Mouse (Mus musculus) hindbrain, embryonic 13.5 days (tissue): ENCODE data around the gene Frs2. TPM values are rescaled to one million over a fixed set of nuclear protein-coding genes. Genes with fewer than 3 reads are reported as not detected.
"Not testable (repeated sequence)": the region's sequence is repeated elsewhere in the genome, so short reads cannot be mapped to it uniquely, and the experiment has no call there.

Experiments
- ATAC-seq: fragments of 200-750 bp; cut with Nextera tagmentation; 2 replicates; pipeline ENCODE4 v1.8.0; 2017; ENCODE audit warnings: moderate TSS enrichment; ENCODE audit not compliant: low FRiP score
- H3K27ac ChIP-seq: fragments of 300-500 bp; sonication (generic); 2 replicates; pipeline ENCODE4 v1.5.1; 2015; ENCODE audit warnings: inconsistent platforms, mild to moderate bottlenecking, moderate library complexity
- H3K27me3 ChIP-seq: fragments of 300-500 bp; sonication (generic); 2 replicates; pipeline ENCODE4 v1.6.1; 2015; ENCODE audit warnings: mild to moderate bottlenecking, inconsistent platforms
- H3K36me3 ChIP-seq: fragments of 300-500 bp; sonication (generic); 2 replicates; pipeline ENCODE4 v1.6.1; 2015; ENCODE audit warnings: mild to moderate bottlenecking, inconsistent platforms
- H3K4me1 ChIP-seq: fragments of 300-500 bp; sonication (generic); replicated peaks from 2 replicates; pipeline ENCODE4 v1.6.1; 2015; ENCODE audit warnings: inconsistent platforms
- H3K4me2 ChIP-seq: fragments of 300-500 bp; sonication (generic); 2 replicates; pipeline ENCODE4 v1.6.1; 2015; ENCODE audit warnings: inconsistent platforms, mild to moderate bottlenecking, moderate library complexity
- H3K4me3 ChIP-seq: fragments of 300-500 bp; sonication (generic); 2 replicates; pipeline ENCODE4 v1.5.1; 2015; ENCODE audit warnings: mild to moderate bottlenecking, inconsistent platforms
- H3K9ac ChIP-seq: fragments of 300-500 bp; sonication (generic); 2 replicates; pipeline ENCODE4 v1.6.1; 2015; ENCODE audit warnings: mild to moderate bottlenecking, inconsistent platforms
- H3K9me3 ChIP-seq: fragments of 300-500 bp; sonication (generic); 2 replicates; pipeline ENCODE4 v1.6.1; 2016; ENCODE audit warnings: inconsistent platforms
- WGBS: fragments of 180-500 bp; shearing (Covaris S2); methylation state at CpG from one replicate; pipeline ENCODE4 v1.1.7; 2015; 5-methylcytosine and 5-hydroxymethylcytosine counted together
- polyA plus RNA-seq: library from polyadenylated mRNA; unstranded; fragments of >200 nt; fragmentation: Nextera tagmentation; extraction: Ambion mirVana; gene quantifications from 2 replicates; pipeline ENCODE4 v1.2.1, GENCODE M21; 2015

The Frs2 gene
- polyA plus RNA-seq, 1 experiment from 2014 or later = 18.6 TPM

- H3K27ac ChIP-seq = no peak overlapping the region
- H3K4me3 ChIP-seq = no peak overlapping the region
- H3K36me3 ChIP-seq = peaks cover 57% of the 10 kb centered on the region
- no peak overlapping the region for H3K9ac ChIP-seq
- no peak for ATAC-seq
- H3K27me3 ChIP-seq = no peaks in the 10 kb centered on the region; the same call in 1 of the 2 replicates
- no peaks in the 10 kb centered on the region for H3K9me3 ChIP-seq
- no peak overlapping the region for H3K4me2 ChIP-seq
- WGBS = 78% methylated on average over 4 of the region's 4 CpGs
- peaks cover 12% of the 10 kb centered on the region; the same call in 1 of the 2 replicates for H3K4me1 ChIP-seq
Measured at GRCm38 (mm10) chr10:117049253-117049652, 99.1 kb downstream of the Frs2 start.

- H3K4me1 ChIP-seq = peaks cover 12% of the 10 kb centered on the region; the same call in 1 of the 2 replicates
- H3K4me2 ChIP-seq = peak within 1 kb of the TSS; percentile 43
- no peak within 1 kb of the TSS for H3K27ac ChIP-seq
- H3K27me3 ChIP-seq = no peaks in the 10 kb centered on the region; the same call in 1 of the 2 replicates
- peak within 1 kb of the TSS; percentile 55 for H3K9ac ChIP-seq
- 46% methylated on average over 40 of the region's 40 CpGs for WGBS
- H3K36me3 ChIP-seq = peaks cover 21% of the 10 kb centered on the region
- peak; percentile 23; the same call in 1 of the 2 replicates for ATAC-seq
- H3K9me3 ChIP-seq = no peaks in the 10 kb centered on the region
- peak within 1 kb of the TSS; percentile 8; the same call in 1 of the 2 replicates for H3K4me3 ChIP-seq
Measured at GRCm38 (mm10) chr10:117045175-117046056, 102.9 kb downstream of the Frs2 start, which contains the start of gene Lrrc10. Gene Lrrc10 (plus strand): TSS chr10:117045341.

- not testable (repeated sequence) for H3K4me3 ChIP-seq, H3K27ac ChIP-seq, H3K4me2 ChIP-seq, H3K9me3 ChIP-seq, ATAC-seq, H3K36me3 ChIP-seq, H3K27me3 ChIP-seq, H3K9ac ChIP-seq
- peaks cover 12% of the 10 kb centered on the region; the same call in 1 of the 2 replicates for H3K4me1 ChIP-seq
- WGBS = 54% methylated on average over 16 of the region's 16 CpGs
Measured at GRCm38 (mm10) chr10:117043497-117044166, 104.7 kb downstream of the Frs2 start.

GRCm38 (mm10) chr10:117042295-117042694 is 106.0 kb downstream of the Frs2 start:
- Histone ChIP-seq H3K9me3 (no peaks in the 10 kb centered on the region), H3K36me3 (no peaks in the 10 kb centered on the region), H3K27ac (no peak overlapping the region), H3K4me1 (peaks cover 12% of the 10 kb centered on the region; the same call in 1 of the 2 replicates), H3K27me3 (no peaks in the 10 kb centered on the region; the same call in 1 of the 2 replicates), H3K9ac (no peak overlapping the region), H3K4me3 (no peak overlapping the region), H3K4me2 (no peak overlapping the region)
- ATAC-seq = no peak
- WGBS = 85% methylated on average over 14 of the region's 14 CpGs

- H3K9ac ChIP-seq = no peak overlapping the region
- no peak overlapping the region for H3K27ac ChIP-seq
- WGBS = 68% methylated on average over 6 of the region's 6 CpGs
- no peaks in the 10 kb centered on the region for H3K9me3 ChIP-seq
- H3K4me1 ChIP-seq = 0 out of 2 replicates have a peak, but pooled peaks cover 3% of the 10 kb centered on the region
- H3K27me3 ChIP-seq = no peaks in the 10 kb centered on the region
- H3K36me3 ChIP-seq = no peaks in the 10 kb centered on the region
- ATAC-seq = no peak
- H3K4me3 ChIP-seq = no peak overlapping the region
- H3K4me2 ChIP-seq = no peak overlapping the region
Measured at GRCm38 (mm10) chr10:117040355-117040754, 108.0 kb downstream of the Frs2 start.

GRCm38 (mm10) chr10:117033785-117034184 is 114.5 kb downstream of the Frs2 start:
- no peak overlapping the region for H3K4me3 ChIP-seq
- H3K36me3 ChIP-seq = no peaks in the 10 kb centered on the region
- H3K9me3 ChIP-seq = no peaks in the 10 kb centered on the region
- no peaks in the 10 kb centered on the region for H3K27me3 ChIP-seq
- H3K4me2 ChIP-seq = no peak overlapping the region
- 25% methylated on average over 8 of the region's 8 CpGs for WGBS
- no peak overlapping the region for H3K9ac ChIP-seq
- H3K4me1 ChIP-seq = no peaks in the 10 kb centered on the region
- no peak for ATAC-seq
- H3K27ac ChIP-seq = no peak overlapping the region

GRCm38 (mm10) chr10:117031160-117031559 is 117.2 kb downstream of the Frs2 start:
- H3K27me3 ChIP-seq = no peaks in the 10 kb centered on the region
- no peak for ATAC-seq
- no peak overlapping the region for H3K27ac ChIP-seq
- no peaks in the 10 kb centered on the region for H3K9me3 ChIP-seq
- no peak overlapping the region for H3K4me2 ChIP-seq
- no peaks in the 10 kb centered on the region for H3K4me1 ChIP-seq
- no peaks in the 10 kb centered on the region for H3K36me3 ChIP-seq
- H3K4me3 ChIP-seq = no peak overlapping the region
- no peak overlapping the region for H3K9ac ChIP-seq
- 91% methylated on average over 3 of the region's 3 CpGs for WGBS

GRCm38 (mm10) chr10:117026176-117026575 is 122.2 kb downstream of the Frs2 start:
- H3K36me3 ChIP-seq = no peaks in the 10 kb centered on the region
- H3K27ac ChIP-seq = no peak overlapping the region
- H3K27me3 ChIP-seq = peaks cover 7% of the 10 kb centered on the region; the same call in 1 of the 2 replicates
- peaks cover 4% of the 10 kb centered on the region for H3K4me1 ChIP-seq
- H3K9ac ChIP-seq = no peak overlapping the region
- H3K4me3 ChIP-seq = no peak overlapping the region
- ATAC-seq = no peak
- H3K9me3 ChIP-seq = no peaks in the 10 kb centered on the region
- 84% methylated on average over 8 of the region's 8 CpGs for whole genome bisulfite sequencing
- H3K4me2 ChIP-seq = no peak overlapping the region

- not testable (repeated sequence) for H3K9me3 ChIP-seq, H3K27ac ChIP-seq, H3K4me2 ChIP-seq, H3K9ac ChIP-seq, H3K4me1 ChIP-seq, H3K4me3 ChIP-seq, ATAC-seq, H3K27me3 ChIP-seq, H3K36me3 ChIP-seq
Measured at GRCm38 (mm10) chr10:117025776-117026175, 122.6 kb downstream of the Frs2 start.

- 70% methylated on average over 16 of the region's 16 CpGs for WGBS
- ATAC-seq = no peak
- no peaks in the 10 kb centered on the region for H3K36me3 ChIP-seq
- no peaks in the 10 kb centered on the region for H3K9me3 ChIP-seq
- no peak overlapping the region for H3K27ac ChIP-seq
- peaks cover 7% of the 10 kb centered on the region; the same call in 1 of the 2 replicates for H3K27me3 ChIP-seq
- H3K9ac ChIP-seq = no peak overlapping the region
- no peak overlapping the region for H3K4me3 ChIP-seq
- peaks cover 8% of the 10 kb centered on the region for H3K4me1 ChIP-seq
- no peak overlapping the region for H3K4me2 ChIP-seq
Measured at GRCm38 (mm10) chr10:117023693-117024092, 124.6 kb downstream of the Frs2 start.

GRCm38 (mm10) chr10:117021020-117021754 is 127.1 kb downstream of the Frs2 start:
- no peak for ATAC-seq

More at GRCm38 (mm10) chr10:117021020-117021754, 127.1 kb downstream of the Frs2 start:
- H3K27ac ChIP-seq = no peak overlapping the region
- 17% methylated on average over 21 of the region's 21 CpGs for WGBS
- H3K27me3 ChIP-seq = peaks cover 7% of the 10 kb centered on the region; the same call in 1 of the 2 replicates
- H3K4me1 ChIP-seq = peaks cover 17% of the 10 kb centered on the region
- peak overlapping the region; percentile 19; the same call in 1 of the 2 replicates for H3K9ac ChIP-seq
- no peaks in the 10 kb centered on the region for H3K36me3 ChIP-seq
- H3K4me2 ChIP-seq = 0 out of 2 replicates have a peak overlapping the region, but pooled peaks have one; percentile 4
- no peaks in the 10 kb centered on the region for H3K9me3 ChIP-seq
- H3K4me3 ChIP-seq = no peak overlapping the region
